Mouse (Mus musculus) lung, adult 2 months (tissue): Measurements from ENCODE around the gene Nbeal2. TPM values are rescaled to one million over a fixed set of nuclear protein-coding genes. Genes with fewer than 3 reads are reported as not detected.
A peak's percentile ranks its signal among the peaks of the same experiment; 100 is the strongest.

Experiments used
- DNase-seq: peaks from one replicate; pipeline ENCODE4 v3.0.0; 2022
- H3K4me1 ChIP-seq: fragments of 200-500 bp; 2 replicates; pipeline ENCODE4 v1.6.1; 2011; ENCODE audit warnings: low read length; ENCODE audit not compliant: control insufficient read depth, insufficient read depth
- H3K4me3 ChIP-seq: fragments of 200-500 bp; replicated peaks from 2 replicates; pipeline ENCODE3; 2011; ENCODE audit warnings: low read depth, mild to moderate bottlenecking, control low read depth, low read length; ENCODE audit errors: extremely low read depth
- CTCF ChIP-seq: fragments of 200-500 bp; IDR thresholded peaks from 2 replicates; pipeline ENCODE4 v1.5.1; 2011; ENCODE audit warnings: mild to moderate bottlenecking, low read length, control low read depth; ENCODE audit not compliant: insufficient read depth
- POLR2A ChIP-seq: fragments of 200-500 bp; IDR thresholded peaks from 2 replicates; pipeline ENCODE4 v1.6.1; 2011; ENCODE audit warnings: low read depth, mild to moderate bottlenecking, control low read depth, low read length, borderline replicate concordance; ENCODE audit errors: extremely low read depth
- WGBS: fragments of 180-500 bp; shearing (Covaris S2); methylation state at CpG from one replicate; pipeline ENCODE4 v1.1.7; 2018; 5-methylcytosine and 5-hydroxymethylcytosine counted together
- polyA plus RNA-seq: library from polyadenylated mRNA; depleted of rRNA; stranded (reverse); fragments of >200 nt; gene quantifications from 2 replicates; pipeline ENCODE4 v1.2.3, GENCODE M21; 2012

Nbeal2 gene
- polyA plus RNA-seq, 1 experiment = 66.4 TPM

GRCm38 (mm10) chr9:110651931-110652722 lies 1.8 kb downstream of the Nbeal2 start:
- H3K4me1 ChIP-seq = peaks cover 19% of the 10 kb centered on the region
- TF ChIP-seq POLR2A (peak; percentile 42; the same call in 1 of the 2 replicates), CTCF (peak; percentile 19; the same call in 1 of the 2 replicates)
- 18% methylated on average over 13 of the region's 13 CpGs for WGBS
- DNase-seq = peak; percentile 50
- H3K4me3 ChIP-seq = peak overlapping the region; percentile 69

DNA sequence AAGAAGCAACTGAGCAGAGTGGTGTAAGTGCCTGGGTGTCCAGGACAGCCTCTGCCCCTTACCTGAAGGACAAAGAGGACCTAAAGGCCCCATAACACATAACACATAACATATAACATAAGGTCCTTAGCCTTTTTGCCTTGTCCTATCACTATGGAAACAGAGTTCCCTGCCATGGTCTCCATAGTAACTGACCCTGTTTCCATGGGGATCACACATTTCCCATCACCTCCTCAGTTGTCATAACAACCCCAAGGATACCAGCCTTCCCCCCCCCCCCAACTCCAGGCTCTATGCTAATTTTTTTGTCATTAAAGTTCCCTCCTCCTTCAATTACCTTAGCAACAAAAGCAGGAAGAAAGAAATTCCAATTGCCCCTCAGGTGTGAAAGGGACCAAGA lies 4.2 kb downstream of the Nbeal2 start:
- Histone ChIP-seq H3K4me3 (no peak overlapping the region), H3K4me1 (peaks cover 21% of the 10 kb centered on the region)
- TF ChIP-seq CTCF (no peak), POLR2A (no peak)
- DNase-seq = no peak

DNA sequence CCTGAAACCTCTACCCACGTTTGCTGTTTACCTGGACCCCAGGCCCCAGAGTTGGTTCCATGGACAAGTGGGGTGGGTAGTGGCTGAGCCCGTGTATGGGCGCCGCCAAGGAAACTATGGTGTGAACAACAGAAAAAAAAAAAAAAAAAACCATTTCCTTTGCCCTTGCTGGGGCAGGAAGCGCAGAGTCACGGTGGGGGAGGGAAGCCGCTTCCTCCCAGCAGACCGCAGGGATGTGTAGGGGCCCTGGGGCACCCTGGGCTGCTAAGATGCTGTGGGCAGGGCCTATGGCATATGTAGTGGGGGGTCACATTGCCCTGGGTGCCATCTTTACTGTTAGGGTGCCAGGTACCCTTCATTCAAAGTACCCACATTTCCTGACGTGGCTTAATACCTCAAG lies 8.7 kb downstream of the Nbeal2 start:
- Histone ChIP-seq H3K4me3 (no peak overlapping the region), H3K4me1 (peaks cover 6% of the 10 kb centered on the region)
- DNase-seq = no peak
- TF ChIP-seq CTCF (no peak), POLR2A (no peak)
- whole genome bisulfite sequencing = 55% methylated on average over 9 of the region's 9 CpGs

- TF ChIP-seq CTCF (no peak), POLR2A (no peak)
- no peak for DNase-seq
- Histone ChIP-seq H3K4me3 (no peak overlapping the region), H3K4me1 (peaks cover 6% of the 10 kb centered on the region)
- 83% methylated on average over 10 of the region's 10 CpGs for WGBS
Measured at GRCm38 (mm10) chr9:110644295-110644694, 9.7 kb downstream of the Nbeal2 start.

- H3K4me3 ChIP-seq = no peak overlapping the region
- WGBS = 64% methylated on average over 9 of the region's 9 CpGs
- TF ChIP-seq CTCF (no peak), POLR2A (no peak)
- DNase-seq = no peak
- H3K4me1 ChIP-seq = peaks cover 6% of the 10 kb centered on the region
Measured at GRCm38 (mm10) chr9:110643787-110644186, 10.2 kb downstream of the Nbeal2 start.

DNA sequence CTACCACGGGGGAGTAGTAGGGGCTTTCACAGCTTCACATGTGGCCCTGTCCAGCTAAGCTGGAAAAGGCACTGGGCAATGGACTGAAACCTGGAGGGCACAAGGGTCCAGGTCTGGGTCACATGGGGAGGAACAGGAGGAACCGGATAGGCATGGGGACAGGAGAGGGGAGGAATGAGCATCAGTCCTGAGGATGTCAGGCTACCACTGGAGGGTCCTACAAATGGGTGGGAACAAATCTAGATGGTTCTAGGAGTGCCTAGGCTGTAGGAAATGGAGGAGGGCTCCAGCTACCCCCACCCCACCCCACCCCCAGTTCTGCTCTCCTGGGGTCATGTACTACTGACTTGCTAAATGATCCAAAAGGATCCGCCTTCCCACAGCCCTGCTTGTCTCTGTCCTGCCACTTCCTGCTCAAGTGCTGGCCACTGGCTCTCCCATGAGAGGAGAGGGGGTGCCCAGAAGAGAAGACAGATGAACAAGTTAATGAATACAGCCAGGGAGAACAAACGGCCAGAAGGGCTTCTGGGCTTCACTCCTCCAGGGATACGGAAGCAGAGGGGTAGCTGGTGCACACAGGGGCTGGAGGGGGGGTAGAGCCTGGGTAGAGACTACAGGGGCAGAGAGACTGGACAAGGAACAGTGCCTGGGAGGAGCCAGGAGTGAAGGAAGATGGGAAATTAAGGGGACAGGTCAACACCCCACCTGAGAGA lies 11.0 kb downstream of the Nbeal2 start:
- Histone ChIP-seq H3K4me1 (peaks cover 6% of the 10 kb centered on the region), H3K4me3 (no peak overlapping the region)
- WGBS = 65% methylated on average over 5 of the region's 5 CpGs
- DNase-seq = no peak
- TF ChIP-seq CTCF = no peak
- TF ChIP-seq POLR2A = no peak

- no peak for TF ChIP-seq POLR2A
- no peak for TF ChIP-seq CTCF
- DNase-seq = no peak
- no peak overlapping the region for H3K4me3 ChIP-seq
- WGBS = 76% methylated on average over 5 of the region's 5 CpGs
- peaks cover 6% of the 10 kb centered on the region for H3K4me1 ChIP-seq
Measured at GRCm38 (mm10) chr9:110641006-110641405, 13.0 kb downstream of the Nbeal2 start.

GRCm38 (mm10) chr9:110638611-110639021 lies 15.3 kb downstream of the Nbeal2 start:
- TF ChIP-seq POLR2A = no peak
- TF ChIP-seq CTCF = no peak
- Histone ChIP-seq H3K4me1 (no peaks in the 10 kb centered on the region), H3K4me3 (no peak overlapping the region)
- no peak for DNase-seq
- 71% methylated on average over 10 of the region's 10 CpGs for WGBS

GRCm38 (mm10) chr9:110635225-110635624 lies 18.7 kb downstream of the Nbeal2 start:
- no peak overlapping the region for H3K4me3 ChIP-seq
- no peaks in the 10 kb centered on the region for H3K4me1 ChIP-seq
- TF ChIP-seq CTCF = peak; percentile 81
- no peak for TF ChIP-seq POLR2A
- 11% methylated on average over 19 of the region's 19 CpGs for WGBS
- peak; percentile 89 for DNase-seq
